Mouse (Mus musculus) embryo, embryonic 11 days (tissue): ENCODE measurements around the gene Rpl28.

ENCODE experiments used
- DNase-seq: peaks from one replicate; pipeline ENCODE4 v3.0.0-alpha.2; 2015

Rpl28 gene

DNA sequence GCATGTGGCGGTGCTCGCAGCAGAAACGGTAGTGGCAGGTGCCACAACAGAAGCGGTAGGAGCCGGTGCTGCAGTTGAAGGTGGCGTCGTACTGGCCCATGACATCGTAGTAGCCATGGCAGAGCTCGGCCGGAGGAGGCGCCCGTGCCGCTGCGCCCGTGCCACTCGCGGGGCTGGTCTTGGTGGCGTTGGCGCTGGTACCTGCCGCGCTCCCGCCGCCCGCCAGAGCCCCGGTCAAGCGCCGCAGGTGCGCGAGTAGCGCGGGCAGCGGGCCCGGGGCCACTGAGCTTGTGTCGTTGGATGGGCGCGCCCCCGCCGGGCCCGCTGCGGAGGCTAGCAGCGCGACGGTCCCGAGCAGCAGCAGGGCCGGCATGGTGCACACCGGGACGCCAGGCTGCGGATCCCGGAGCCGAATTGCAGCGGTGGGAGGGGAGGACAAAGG lies 43.7 kb downstream of the Rpl28 start:
- peak; percentile 76 for DNase-seq

DNA sequence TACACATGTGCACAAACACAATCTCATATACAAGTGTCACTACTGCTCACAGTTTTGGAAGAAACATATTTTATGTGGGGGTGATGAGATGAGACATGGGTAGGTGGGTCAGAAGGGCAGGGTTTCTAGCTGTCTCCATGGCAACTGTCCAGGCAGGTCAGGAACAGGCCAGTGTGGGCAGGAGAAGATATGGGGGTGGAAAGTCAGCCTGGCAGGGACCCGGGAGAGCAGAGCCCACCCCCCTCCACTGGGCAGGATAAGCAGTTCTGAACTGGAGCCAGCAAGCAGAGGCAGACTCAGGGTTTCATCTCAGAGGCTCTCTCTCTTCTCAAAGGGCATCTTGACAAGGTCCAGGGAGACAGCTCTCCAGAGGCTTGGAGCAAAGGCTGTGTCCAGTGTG lies 45.0 kb downstream of the Rpl28 start:
- no peak for DNase-seq

DNA sequence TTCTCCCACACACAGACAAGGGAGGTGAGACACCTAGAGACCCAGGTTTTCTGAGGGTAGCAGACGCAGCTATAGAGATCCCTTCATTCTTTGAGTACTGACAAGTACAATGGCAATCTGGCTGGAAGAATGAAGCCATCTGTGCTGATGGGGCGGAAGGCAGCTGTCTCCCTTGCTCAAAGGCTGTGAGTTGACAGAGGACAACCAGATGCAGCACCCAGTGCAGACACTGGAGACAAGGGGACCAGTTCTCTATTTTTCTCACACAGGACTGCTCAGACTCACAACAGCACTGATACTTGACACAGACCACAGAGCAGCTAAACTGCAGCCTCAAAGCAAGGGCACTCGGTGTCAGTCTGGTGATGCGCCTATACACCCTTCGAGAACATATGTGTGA lies 49.4 kb downstream of the Rpl28 start:
- no peak for DNase-seq

DNA sequence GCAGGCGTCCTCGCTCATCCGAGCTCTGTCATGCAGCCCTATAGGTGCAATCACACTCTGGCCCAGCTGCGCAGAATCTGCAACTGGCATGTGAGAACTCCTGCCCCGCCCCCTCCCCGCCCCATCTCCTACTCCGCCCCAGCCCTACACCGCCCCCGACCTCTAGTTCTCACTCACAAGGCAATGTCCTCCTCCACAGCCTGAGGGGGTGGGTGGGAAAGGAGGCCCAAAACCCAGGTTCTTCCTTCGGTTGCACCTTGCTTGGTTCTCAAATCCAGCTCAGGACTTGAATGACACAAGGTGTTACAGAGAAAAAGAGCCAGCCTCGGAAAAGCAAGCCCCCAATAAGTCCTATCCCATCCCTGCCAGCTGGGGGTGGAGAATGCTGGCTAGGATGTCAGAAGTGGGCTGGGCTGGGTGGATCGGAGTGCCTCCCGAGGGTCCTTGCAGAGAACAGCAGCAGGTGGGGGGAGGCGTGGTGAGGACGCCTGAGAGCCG lies 50.0 kb downstream of the Rpl28 start:
- peak; percentile 63 for DNase-seq

DNA sequence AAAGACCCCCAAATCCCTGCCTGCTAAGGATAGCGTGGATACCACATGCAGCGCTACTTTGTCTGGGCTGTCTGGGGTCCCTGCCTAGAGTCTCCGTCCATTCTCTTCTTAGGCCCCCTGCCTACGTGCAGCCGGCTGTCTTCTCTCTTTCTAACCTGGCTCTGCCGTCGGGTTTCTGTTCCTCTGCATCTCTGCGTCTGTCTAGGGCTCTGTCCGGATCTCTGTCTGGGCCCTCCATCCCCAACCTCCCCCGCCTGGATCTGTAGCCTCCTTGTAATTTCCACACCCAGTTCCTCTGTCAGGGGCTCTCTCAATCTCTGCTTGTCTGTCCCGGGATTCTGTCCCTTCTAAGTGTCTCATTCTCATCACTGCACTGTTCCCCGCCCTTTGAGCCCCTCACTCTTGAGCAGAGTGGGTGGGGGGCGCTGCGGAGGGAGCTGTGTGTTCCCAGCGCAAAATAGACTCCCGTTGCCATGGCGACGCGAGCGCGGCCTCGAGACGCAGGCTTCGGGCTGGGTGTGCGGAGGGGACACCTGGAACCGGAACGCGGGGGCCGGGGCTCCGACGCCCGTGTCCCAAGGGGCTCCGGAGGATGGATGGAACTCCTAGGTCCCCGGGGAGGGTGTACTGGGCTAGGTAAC lies 51.0 kb downstream of the Rpl28 start:
- DNase-seq: peak; percentile 81

DNA sequence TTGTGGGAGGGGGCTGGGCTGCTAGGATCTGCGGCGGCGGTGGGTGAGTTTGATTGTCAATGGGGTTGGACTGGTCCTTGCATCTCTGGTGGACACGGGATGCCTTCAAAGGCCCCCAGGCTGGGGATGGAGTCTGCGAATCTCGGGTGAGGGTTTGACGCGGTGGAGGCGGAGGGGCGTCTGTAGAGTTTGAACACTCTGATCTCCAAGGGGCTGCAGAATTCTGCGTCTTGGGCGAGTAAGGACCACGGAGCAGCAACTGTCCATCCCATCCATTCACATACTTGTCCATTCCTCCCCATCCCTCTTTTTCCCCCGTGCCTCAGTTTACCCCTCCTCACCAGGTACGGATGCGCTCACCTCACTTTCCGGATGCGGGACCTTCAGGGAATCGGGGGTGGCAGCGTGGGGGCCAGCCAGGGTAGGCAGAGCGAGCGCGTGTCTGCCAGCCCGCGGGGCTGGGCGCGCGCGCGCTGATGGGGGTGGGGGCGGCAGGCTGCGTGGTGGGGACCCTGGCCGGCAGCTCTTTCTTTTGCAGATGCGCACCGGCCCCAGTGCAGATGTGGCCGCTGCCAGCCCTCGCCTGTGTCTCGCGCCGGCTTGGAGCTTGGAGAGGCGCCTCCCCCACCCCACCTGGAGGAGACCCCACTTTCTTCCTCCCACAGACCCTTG lies 51.7 kb downstream of the Rpl28 start, which contains the start of gene Shisa7:
TSS of gene Shisa7 (minus strand) at position 452 of the 672 bp plus-strand sequence.
- no peak for DNase-seq
